Mouse (Mus musculus) gastrocnemius, adult 18-20 months (tissue): Measurements from ENCODE around the gene C9. TPM values are rescaled to one million over a fixed set of nuclear protein-coding genes. Genes with fewer than 3 reads are reported as not detected.

Experiments used
- DNase-seq: peaks from one replicate; pipeline ENCODE4 v3.0.0; 2021; ENCODE audit warnings: low spot score
- long read RNA-seq, 2 experiments: library from polyadenylated mRNA; stranded (forward); transcript quantifications; one replicate each; pipeline ENCODE4 v2.0.0; 2021
- total RNA-seq, 2 experiments: library from RNA; stranded (reverse); gene quantifications; 2 replicates each; pipeline ENCODE4 v1.2.3; 2021

Gene C9
- not detected for total RNA-seq
- long read RNA-seq, experiment 1: 0 reads
- long read RNA-seq, experiment 2: 0 reads

DNA sequence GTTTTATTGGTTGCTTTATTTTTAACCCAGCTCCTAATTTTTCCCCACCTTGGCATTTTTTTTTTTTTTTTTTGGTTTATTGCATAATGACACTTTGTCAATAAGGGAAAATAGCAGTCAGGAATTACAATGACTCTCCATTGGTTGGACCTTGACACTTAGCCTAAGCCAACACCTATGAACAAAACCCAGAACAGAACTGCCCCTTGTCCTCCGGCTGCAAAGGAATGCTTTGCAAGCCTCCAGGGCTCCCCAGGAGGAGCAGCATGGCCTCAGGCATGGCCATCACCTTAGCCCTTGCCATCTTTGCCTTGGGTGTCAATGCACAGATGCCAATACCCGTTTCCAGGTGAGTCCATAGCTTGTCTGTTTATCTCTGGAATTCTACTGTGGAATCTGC is at the start of gene C9:
C9 (plus strand) TSS at position 193 of the 400 bp plus-strand sequence.
- DNase-seq: no peak

DNA sequence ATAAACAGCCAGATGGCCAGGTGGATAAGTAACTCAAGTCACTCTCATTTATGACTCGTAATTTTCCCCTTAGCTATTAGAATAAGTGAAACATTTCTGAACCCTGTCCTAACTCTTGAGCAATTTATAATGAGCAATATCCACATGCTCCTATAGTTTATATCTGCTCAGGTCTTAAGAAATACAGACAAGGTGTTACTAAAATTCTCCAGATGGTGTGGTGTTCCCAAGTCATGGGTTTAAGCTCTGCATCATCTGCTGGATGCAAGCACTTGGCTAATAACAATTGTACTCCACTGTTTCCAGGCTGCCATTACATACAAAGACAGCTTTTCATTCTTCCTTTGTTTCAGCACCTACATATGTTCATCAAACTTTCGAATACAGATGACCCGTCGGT is 46.9 kb upstream of the C9 start:
- DNase-seq: no peak

DNA sequence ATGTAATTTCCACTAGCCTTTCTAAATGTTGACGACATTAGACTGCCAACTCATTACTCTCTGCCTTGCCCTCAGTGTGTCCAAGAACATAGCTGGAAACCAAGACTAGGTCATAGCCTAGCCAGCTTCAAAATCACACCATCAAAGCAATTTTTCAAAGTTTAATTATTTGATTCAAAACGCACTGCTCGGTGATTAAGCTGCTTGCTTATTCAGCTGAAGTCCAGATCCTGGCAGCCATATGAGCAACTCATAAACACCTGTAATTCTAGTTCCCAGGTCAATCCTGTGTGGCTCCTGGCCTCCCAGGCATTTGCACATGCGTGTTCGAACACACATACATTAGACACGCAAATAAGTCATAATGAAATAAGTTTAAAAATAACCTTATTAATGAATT is 46.2 kb upstream of the C9 start:
- no peak for DNase-seq

DNA sequence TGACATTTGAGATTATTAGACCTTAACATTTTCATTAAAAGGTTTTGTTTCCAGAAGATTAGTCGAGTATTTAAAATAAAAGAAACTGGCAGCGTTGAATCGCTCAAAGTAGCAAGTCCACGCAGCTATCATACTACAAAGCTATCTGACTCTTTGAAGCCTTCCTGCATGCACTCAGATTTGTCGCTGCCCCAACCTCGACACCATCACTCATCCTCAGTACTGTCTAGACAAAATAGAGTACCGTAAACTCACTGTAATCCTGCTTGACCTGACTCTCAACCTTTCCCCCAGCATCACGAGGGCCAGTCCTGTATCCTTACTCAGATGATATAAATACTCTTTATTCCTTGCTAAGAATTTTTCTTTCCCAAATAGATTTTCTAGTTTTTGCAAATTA is 45.0 kb upstream of the C9 start:
- DNase-seq: no peak

DNA sequence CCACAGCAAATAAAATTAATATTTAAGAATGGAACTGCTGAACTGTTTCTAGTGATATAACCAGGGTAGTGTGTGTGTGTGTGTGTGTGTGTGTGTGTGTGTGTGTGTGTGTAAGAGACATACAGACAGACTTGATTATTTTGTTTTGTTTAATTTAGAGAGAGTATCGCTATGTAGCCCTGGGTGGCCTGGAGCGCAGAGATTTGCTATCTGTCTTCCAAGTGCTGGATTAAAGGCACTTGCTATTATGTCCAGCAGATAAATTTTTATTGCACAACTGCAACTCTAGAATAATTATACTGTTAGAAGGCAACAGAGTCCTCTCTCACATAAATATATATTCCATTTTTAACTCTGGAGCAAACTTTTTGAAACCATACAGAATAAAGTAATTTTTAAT is 42.7 kb upstream of the C9 start:
- DNase-seq: no peak

DNA sequence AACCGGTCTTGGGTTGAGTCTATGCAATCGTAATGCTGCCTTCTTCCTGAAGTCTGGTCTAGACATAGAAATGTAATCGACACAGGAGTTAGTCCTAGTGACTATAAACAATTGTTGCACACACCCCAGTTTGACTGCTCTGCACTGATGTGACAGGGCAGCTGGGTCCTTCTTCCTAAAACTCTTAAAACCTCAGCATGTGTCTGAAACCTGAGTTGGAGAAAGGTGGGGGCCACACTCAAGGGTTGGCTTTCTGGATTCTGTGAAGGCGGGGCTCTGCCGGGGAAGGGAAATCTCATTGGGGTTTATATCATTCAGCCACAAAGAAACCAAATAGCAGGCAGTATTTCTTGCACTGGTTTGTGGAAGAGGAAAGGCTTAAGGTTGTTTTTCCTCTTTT is 41.0 kb upstream of the C9 start:
- no peak for DNase-seq

DNA sequence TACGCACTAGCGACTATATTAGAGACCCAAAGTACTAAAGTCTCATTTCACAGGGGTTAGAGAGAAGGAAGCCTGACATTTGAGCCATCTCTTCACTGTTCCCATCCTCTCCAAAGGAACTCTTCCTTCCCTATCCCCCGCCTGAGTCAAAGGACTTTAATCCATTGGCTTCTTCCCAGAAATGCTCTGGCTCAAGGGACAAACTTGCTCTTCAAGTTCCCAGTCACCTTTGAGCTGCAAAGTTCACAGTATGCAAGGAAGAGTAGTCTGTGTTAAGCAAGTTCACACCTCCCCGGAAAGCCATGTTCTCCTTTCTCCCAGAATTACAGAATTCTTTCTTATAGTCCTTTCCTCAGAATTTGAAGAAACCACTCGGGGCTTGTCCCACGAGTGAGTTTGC is 38.4 kb upstream of the C9 start:
- DNase-seq: no peak

DNA sequence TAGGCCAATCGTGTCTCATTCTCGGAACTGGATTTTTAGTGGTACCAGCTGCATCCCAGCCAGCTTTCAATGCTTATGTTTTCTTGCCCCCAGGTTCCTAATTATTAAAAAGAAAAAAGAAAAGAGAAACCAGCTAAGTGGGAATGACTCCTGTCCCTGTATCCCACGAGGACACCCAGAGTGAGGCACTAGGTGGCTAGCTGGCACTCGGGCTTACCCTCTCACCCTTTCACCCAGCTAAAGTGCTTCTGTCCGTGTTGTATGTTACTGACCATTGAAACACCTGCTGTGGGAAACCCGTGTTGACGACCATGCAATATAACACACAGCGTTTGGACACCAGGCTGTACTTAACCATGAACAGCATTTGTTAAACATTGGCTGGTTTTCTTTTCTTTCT is 36.1 kb upstream of the C9 start:
- DNase-seq: no peak

DNA sequence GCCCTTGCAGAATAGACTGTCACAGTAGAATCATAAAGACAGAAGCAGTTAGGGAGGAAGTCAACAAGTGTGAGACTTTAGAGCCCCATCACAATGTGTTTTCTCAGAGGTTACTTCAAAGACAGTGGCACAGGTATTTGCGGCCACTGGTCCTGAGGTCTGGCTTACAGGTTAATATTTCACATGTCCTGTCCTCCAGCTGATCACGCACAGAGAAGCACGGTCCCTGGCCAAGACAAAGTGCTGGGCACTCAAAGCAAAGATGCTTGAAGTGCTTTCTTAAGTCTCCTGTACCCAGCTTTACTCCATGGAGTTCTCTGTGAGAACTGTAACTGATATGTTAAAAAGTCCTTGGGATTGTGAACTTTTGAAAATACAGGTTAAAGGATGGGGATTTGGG is 35.0 kb upstream of the C9 start:
- no peak for DNase-seq

DNA sequence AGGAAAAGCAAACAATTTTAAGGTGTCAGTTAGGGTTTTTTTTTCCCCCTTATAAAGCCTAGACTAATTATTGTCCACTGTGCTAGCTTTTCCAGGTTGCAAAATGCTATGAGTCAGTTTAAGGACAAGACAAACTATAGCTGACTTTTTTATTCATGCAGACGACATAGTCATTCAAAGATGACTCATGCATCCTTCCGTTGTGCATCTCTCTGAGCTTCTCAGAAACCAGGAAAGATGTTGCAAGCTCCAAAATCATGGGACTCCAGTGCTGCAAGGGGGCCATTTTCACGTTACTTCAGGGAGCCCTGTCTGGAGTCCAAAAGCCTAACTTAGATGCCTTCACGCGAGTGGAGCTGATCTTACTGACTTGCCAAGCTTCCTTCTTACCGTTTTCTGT is 33.8 kb upstream of the C9 start:
- no peak for DNase-seq

DNA sequence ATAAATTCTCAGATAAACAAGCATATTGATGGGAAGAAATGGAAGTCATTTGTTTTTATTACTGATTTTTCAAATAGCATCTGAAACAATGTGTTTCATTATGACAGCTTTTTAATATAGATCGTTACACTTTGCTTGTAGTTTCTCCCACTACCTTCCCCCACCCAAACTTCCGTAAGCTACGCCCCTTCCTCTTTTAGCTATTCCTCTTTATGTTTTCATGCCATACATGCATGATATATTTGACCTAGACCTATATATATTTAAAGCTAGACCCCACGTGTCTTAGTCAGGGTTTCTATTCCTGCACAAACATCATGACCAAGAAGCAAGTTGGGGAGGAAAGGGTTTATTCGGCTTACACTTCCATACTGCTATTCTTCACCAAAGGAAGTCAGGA is 29.8 kb upstream of the C9 start:
- DNase-seq: no peak

DNA sequence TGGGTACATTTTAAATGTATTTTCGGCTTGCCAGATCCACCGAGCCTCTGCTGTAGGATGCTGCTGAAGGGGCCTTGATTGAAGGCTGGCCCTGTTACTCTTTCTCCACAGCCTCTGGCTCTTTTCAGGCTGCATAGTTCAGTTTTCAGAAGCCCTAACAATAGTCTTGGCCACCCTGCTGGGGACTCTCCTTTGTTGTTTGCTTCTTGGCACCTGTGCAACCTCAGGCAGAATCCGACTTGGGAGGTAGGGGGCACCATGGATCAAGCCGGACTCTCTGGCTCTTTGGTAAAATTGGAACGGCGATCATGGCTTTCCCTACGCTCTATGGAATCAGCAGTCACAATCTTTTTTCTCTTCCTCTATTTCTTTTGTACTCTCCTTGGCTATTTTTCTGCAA is 13.3 kb upstream of the C9 start:
- DNase-seq: no peak

DNA sequence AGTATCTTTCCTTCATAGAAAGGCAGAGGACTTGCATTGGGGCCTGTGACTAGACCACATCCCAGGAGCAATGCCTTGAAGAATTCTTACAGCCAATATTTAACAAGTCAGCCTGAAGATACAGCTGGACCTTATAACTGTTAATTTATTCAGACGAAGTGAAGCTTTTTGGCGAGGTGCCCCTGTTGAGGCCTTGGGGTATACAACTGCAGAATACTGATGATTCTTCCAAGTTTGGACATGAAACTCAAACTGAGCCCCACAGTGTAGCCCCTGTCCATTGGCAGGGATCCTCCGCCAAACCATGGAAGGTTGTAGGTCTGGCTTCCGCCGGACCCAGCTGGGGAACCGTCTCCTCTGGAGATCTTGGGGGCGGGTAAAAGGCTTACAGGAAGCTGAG is 12.7 kb upstream of the C9 start:
- DNase-seq: no peak

DNA sequence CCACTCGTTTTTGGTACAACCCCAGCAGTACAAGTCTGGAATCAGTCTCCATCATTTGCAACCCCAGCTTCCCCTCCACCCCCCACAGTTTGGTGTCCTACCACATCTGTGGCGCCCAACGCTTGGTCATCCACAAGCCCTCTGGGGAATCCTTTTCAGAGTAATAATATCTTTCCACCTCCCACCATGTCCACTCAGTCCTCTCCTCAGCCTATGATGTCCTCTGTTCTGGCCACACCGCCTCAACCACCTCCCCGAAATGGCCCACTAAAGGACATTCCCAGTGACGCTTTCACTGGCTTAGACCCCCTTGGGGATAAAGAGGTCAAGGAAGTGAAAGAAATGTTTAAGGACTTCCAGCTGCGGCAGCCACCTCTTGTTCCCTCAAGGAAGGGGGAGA is 9.8 kb upstream of the C9 start:
- no peak for DNase-seq

DNA sequence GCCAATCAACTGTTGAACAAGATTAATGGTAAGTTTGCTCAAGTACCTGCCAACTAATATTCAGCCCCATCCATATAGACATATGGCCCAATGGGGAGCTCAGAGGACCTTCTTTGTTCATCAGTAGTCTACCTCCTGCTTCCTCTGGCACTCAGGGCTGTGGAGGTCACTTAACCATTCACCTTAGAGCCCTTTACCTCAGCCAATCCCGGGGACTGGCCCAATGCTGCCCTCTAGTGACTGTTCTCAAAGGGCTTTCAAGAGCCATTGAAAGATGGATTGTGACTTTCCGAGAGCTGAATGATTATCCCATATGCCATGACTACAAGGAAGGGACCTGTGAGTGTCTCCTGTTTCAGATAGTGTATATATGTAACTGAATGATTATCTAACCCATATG is 9.4 kb upstream of the C9 start:
- DNase-seq: peak; percentile 53

DNA sequence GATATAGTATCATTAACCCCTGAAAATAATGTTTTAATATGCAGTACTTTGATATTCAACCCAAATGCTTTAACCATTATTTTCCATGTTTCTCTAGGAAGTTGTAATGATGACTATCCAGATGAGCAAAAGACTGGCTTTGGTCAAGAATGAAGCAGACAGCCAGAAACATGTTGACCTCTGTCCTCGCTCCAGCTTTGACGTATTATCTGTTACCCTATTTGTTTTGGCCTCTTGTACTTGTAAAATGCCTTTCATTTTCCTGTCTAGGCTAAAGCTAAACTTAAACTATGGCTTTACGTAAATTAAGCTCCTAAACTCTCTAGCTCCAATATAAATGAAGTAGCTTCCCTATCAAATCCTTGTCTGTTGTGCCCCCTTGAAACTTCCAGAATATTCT is 6.4 kb upstream of the C9 start:
- no peak for DNase-seq

DNA sequence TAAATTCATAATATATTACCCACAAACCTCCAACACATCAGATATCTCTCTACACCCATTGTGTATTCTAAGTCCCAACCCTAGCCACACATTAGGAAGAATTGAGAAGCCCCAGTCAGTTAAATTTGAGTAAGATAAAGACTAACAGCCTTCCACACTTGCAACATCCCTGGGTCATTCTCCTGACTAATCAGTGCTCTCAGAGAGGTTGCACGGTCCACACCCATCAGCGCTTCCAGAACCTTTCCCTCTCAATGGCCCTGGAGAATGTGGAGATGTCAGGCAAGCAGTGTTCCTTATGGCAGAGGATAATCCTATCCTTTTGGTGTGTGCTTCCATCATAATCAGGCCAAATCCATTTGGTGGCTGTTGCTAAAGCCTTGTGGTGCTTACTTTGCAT is 675 bp upstream of the C9 start:
- DNase-seq: no peak

DNA sequence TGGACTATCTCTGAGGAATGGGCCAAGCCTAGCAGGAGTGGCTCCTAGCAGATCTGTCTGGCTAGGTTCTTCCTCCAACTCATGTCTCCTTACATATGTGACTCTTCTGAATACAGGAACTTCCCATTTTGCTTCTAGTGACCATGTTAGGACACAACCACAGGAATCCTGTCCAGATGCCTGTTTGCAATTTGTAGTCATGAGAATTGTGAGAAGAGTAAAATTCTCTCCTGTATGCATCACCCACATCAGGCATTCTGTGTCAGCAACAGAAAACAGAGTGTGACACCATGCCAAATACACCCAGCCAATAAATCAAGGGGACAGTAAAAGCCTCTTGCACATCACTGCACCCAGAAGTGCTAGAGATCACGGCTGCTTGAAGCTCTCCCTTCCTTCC is 1.1 kb downstream of the C9 start:
- no peak for DNase-seq

DNA sequence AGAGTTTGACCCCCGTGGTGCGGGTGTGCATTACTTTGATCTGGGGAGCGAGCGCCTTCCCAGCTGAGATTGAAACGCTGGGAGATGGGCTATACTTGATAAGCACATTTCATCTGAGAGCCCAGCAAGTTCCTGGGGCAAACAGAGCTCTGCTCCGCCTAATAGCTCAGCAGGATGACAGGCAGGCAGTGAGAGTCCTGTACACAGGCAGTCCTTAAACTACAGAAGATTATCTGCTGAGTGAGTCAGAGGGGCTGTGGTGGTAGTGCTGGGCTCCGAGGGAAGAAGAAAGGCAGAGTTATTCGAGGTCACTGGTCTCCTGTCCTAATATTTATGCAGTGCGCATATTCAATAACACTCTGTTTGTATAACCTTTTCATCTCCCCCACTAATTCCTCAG is 3.8 kb downstream of the C9 start:
- no peak for DNase-seq

DNA sequence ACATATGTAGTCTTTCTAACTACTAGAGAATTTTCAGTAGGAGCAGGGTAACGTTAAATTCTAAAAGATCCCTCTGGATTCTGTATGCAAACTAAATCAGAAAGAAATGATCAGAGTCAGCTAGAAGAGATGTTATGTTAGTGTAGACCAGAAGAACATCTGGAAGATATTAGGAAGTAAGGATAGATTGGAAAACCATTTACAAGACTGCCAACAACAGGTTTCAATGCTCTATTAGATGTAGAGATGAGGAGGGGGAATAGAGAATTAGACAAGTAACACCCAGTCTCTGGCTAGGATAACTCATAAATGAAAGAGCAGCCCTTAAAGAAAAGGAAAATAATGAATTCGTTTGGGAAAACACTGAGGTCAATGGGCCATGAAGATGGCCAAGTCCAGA is 9.3 kb downstream of the C9 start:
- DNase-seq: no peak

DNA sequence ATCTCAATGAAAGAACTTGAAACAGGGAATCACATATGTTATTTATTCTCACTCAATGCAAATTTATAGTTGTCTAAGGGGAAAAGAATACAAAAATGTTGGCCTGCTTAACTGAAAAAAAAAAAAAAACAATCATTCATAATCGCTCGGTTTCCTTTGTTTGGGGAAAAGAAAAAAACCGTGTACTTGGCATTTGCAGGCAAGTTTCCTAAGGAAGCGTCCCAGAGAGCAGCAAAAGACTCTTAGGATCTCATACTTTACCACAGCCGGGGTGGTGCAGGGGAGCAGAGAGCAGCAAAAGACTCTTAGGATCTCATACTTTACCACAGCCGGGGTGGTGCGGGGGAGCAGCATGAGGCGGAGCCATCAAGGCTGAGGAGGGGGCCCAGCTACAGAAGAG is 16.3 kb downstream of the C9 start:
- no peak for DNase-seq

DNA sequence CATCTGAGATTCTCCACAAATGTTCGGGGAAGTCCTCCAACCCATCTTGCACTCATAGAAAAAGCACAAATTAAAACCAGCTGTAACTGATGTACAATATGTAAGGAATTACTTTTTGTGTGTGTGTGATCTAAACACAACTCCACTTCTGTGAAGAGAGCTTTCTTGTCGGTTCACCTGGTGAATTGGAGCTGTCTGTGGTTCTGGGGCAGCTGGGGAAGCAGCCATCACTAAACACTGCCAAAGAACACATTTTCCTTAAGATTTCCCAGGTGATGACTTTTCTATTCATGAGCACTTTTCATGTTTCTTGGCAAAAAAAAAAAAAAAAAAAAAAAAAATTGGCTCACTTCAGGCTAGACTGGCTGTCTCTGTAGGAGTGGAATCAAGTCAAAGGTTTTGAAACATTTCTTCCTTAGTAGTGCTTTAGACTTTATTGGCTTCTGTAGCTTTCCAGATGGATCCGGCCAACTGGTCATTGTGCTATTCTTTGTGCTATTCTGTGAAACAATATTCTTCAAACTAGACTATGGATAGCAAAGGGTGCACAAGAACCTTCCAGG is 18.3 kb downstream of the C9 start:
- DNase-seq: no peak

DNA sequence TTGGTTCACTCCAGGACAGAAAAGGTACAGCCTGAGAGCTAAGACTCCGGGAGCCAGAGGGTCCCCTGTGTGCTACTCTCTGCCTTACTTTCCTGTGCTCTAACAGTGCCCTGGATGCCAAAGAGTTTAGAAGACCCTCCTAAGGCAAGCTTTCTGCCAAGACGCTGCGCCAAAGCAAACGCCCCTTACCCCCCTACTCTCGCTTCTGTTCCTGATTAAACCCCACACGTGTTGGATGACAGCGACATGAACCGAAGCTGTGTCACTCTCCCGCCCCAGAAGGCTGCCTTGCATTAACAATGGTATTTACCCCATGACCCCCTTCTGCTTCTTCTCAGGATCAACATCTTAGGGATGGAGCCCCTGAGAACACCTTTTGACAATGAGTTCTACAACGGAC is 21.9 kb downstream of the C9 start:
- DNase-seq: no peak

DNA sequence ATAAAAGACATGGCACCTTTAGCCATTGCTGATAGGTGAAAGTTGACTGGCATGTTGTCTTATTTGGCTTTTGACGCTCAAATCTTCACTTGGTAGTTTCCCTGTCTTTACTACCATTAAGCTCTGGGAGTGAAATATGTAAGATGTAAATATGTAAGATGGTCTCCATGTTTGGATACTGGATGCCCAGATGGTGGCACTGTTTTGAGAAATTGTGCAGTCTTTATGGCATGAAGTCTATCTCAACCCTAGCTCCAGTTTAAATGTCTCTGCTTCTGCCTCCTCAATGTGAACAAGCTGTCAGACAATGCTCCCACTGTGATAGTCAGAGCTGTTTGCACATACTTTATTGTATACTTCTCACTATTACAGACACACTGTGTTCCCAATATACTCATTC is 23.7 kb downstream of the C9 start:
- DNase-seq: no peak

DNA sequence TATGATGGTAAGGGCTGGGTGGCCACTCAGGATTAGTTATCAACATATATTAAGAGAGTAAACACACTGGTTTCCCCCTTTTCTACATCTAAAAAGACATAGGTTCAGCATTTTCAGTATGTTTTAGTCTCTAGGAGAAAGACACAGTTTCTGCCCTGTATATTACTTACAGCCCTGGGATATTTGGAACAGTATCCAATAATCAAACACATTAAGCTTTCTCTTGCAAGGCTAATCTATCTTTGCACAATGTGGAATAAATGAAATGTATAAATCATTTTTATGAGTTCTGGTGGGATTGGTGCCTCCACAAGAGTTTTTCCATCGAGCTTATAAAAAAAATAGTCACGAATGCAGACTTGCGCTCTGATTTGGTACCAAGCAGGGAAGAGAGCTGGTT is 24.3 kb downstream of the C9 start:
- no peak for DNase-seq
